In the genomic region with DNA sequence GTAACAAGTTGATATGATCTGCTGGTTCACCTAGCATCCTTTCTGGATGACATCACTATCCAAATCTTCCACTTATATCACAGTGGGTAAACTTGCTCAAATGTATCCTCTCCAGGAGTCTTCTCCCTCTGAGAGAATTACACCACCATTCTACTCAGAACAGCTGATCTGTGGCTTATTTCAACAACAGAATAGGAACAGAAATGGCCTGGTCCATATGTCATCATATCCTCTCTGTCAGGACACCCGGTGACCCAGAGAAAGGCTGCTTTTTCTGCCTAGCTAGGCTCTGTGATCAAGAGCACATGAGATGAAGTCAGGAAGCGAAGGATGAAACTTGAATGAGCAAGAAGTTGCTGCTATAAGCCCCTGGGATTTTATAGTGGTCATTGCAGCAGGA, we compare ENCODE assay signal across 27 mouse cellular contexts. TPM values are rescaled to one million over a fixed set of nuclear protein-coding genes. Genes with fewer than 3 reads are reported as not detected.
"Had no signal": no experiment of that assay in that cellular context is flagged by ENCODE, and none has a peak within 500 bp of the region (broad histone marks: within the 10 kb centered on the region; RNA-seq: fewer than 3 reads in every experiment).

No protein-coding gene starts in this region.

- H3K27me3 ChIP-seq: lung, embryonic 15.5 days; neural tube, embryonic 12.5 days had no signal

- DNase-seq: kidney, adult 8-10 months; kidney, postnatal 25 days; layer of hippocampus, adult 9-11 months; liver; liver, embryonic 13.5 days; midbrain, embryonic 14.5 days; thymus, adult 2 months; thymus, postnatal 14 days; thymus, postnatal 4 days had no signal

- H3K36me3 ChIP-seq: limb, embryonic 10.5 days; limb, embryonic 13.5 days; liver, embryonic 13.5 days; lung, embryonic 15.5 days; neural tube, embryonic 12.5 days; neural tube, embryonic 15.5 days had no signal

- H3K4me2 ChIP-seq: limb, embryonic 13.5 days; liver, embryonic 13.5 days; lung, embryonic 15.5 days; midbrain, embryonic 11.5 days; neural tube, embryonic 12.5 days; neural tube, embryonic 15.5 days had no signal

- H3K4me3 ChIP-seq: layer of hippocampus, adult 2 months; limb, embryonic 10.5 days; limb, embryonic 13.5 days; liver, embryonic 13.5 days; lung, embryonic 15.5 days; neural tube, embryonic 12.5 days; neural tube, embryonic 15.5 days had no signal

- ATAC-seq: intestine, postnatal 0 days had no signal

- H3K9ac ChIP-seq: limb, embryonic 13.5 days; liver, embryonic 13.5 days; lung, embryonic 15.5 days; neural tube, embryonic 12.5 days; neural tube, embryonic 15.5 days had no signal

- H3K9me3 ChIP-seq: limb, embryonic 10.5 days; limb, embryonic 13.5 days; liver, embryonic 13.5 days; lung, embryonic 15.5 days; neural tube, embryonic 12.5 days; neural tube, embryonic 15.5 days had no signal

- H3K27ac ChIP-seq: kidney, postnatal 0 days; limb, embryonic 10.5 days; limb, embryonic 13.5 days; liver, embryonic 13.5 days; lung, embryonic 15.5 days; neural tube, embryonic 12.5 days; neural tube, embryonic 15.5 days; stomach, postnatal 0 days had no signal

RNA-seq across cellular contexts. Expression of gene Gm5447, which starts 13.7 kb away (rescaled TPM):
- total RNA-seq: left cerebral cortex, adult 18-20 months; left cerebral cortex, postnatal 25 days; megakaryocyte-erythroid progenitor cell, adult 5-6 weeks; midbrain, postnatal 0 days had no signal
- polyA plus RNA-seq: intestine, embryonic 14.5 days; intestine, postnatal 0 days; large intestine, adult 2 months; limb, embryonic 10.5 days; limb, embryonic 13.5 days; liver, embryonic 13.5 days; liver, embryonic 16.5 days; midbrain, embryonic 11.5 days; midbrain, embryonic 14.5 days; midbrain, postnatal 0 days; neural tube, embryonic 12.5 days; neural tube, embryonic 15.5 days; spleen, adult 2 months; stomach, postnatal 0 days; thymus, adult 2 months had no signal

RNA-seq across cellular contexts. Expression of gene Hus1b, which starts 40.1 kb away (rescaled TPM):
- polyA plus RNA-seq: intestine, postnatal 0 days; limb, embryonic 10.5 days; limb, embryonic 13.5 days; liver, embryonic 13.5 days; lung, embryonic 15.5 days; midbrain, embryonic 11.5 days; midbrain, postnatal 0 days; neural tube, embryonic 12.5 days; neural tube, embryonic 15.5 days; stomach, postnatal 0 days had no signal
